Mouse (Mus musculus) myocyte (in vitro differentiated cells): Measurements from ENCODE around the gene Cdk17. TPM values are rescaled to one million over a fixed set of nuclear protein-coding genes. Genes with fewer than 3 reads are reported as not detected.

Experiments
- H3K27me3 ChIP-seq: one replicate; pipeline ENCODE4 v1.6.1; 2011; ENCODE audit not compliant: control insufficient read depth, insufficient read depth, insufficient read length
- H3K36me3 ChIP-seq: one replicate; pipeline ENCODE4 v1.6.1; 2011; ENCODE audit not compliant: control insufficient read depth, insufficient read depth
- H3K4me2 ChIP-seq: one replicate; pipeline ENCODE4 v1.6.1; 2011; ENCODE audit warnings: low read depth, control low read depth
- H3K4me3 ChIP-seq: one replicate; pipeline ENCODE4 v1.5.1; 2011; ENCODE audit warnings: mild to moderate bottlenecking, control low read depth, moderate library complexity
- H3K79me2 ChIP-seq: one replicate; pipeline ENCODE4 v1.6.1; 2011; ENCODE audit not compliant: control insufficient read depth, insufficient read depth
- H3ac ChIP-seq: one replicate; pipeline ENCODE4 v1.6.1; 2011; ENCODE audit not compliant: control insufficient read depth, insufficient read length
- CEBPB ChIP-seq: IDR thresholded peaks from 2 replicates; pipeline ENCODE4 v1.6.1; 2011; ENCODE audit warnings: mild to moderate bottlenecking, moderate library complexity; ENCODE audit not compliant: poor library complexity, insufficient read depth, severe bottlenecking
- E2F4 ChIP-seq: IDR thresholded peaks from one replicate; pipeline ENCODE4 v1.6.1; 2011; ENCODE audit warnings: mild to moderate bottlenecking, control low read depth, moderate library complexity; ENCODE audit not compliant: insufficient read depth
- MAX ChIP-seq: IDR thresholded peaks from one replicate; pipeline ENCODE4 v1.6.1; 2011; ENCODE audit warnings: low read depth, mild to moderate bottlenecking, control low read depth
- MYOD1 ChIP-seq, 3 experiments: IDR thresholded peaks; one replicate each; pipeline ENCODE4 v1.6.1; 2011; ENCODE audit warnings: control low read depth in 2 of 3, low read depth in 2 of 3, mild to moderate bottlenecking in 2 of 3, moderate library complexity in 1 of 3; ENCODE audit not compliant: insufficient read length in 2 of 3, control insufficient read depth in 1 of 3
- MYOG ChIP-seq, 3 experiments: IDR thresholded peaks; one replicate each; pipeline ENCODE4 v1.6.1; 2011; ENCODE audit warnings: control low read depth in 2 of 3, low read depth in 2 of 3, mild to moderate bottlenecking in 2 of 3; ENCODE audit not compliant: insufficient read length in 2 of 3, control insufficient read depth in 1 of 3, insufficient read depth in 1 of 3
- POLR2A ChIP-seq: IDR thresholded peaks from one replicate; pipeline ENCODE4 v1.6.1; 2011; ENCODE audit warnings: low read depth, mild to moderate bottlenecking, control low read depth, moderate library complexity; ENCODE audit not compliant: insufficient read length
- POLR2AphosphoS2 ChIP-seq: IDR thresholded peaks from one replicate; pipeline ENCODE4 v1.6.1; 2011; ENCODE audit warnings: low read depth, control low read depth; ENCODE audit not compliant: insufficient read length
- REST ChIP-seq: IDR thresholded peaks from one replicate; pipeline ENCODE4 v1.6.1; 2011; ENCODE audit warnings: mild to moderate bottlenecking, control low read depth, moderate library complexity; ENCODE audit not compliant: insufficient read depth, insufficient read length
- SRF ChIP-seq: IDR thresholded peaks from one replicate; pipeline ENCODE4 v1.6.1; 2011; ENCODE audit warnings: low read depth; ENCODE audit not compliant: control insufficient read depth, insufficient read length
- TCF12 ChIP-seq: IDR thresholded peaks from one replicate; pipeline ENCODE4 v1.6.1; 2011; ENCODE audit warnings: mild to moderate bottlenecking, control low read depth; ENCODE audit not compliant: poor library complexity, insufficient read depth, severe bottlenecking
- TCF3 ChIP-seq: IDR thresholded peaks from one replicate; pipeline ENCODE4 v1.6.1; 2011; ENCODE audit warnings: low read depth, control low read depth; ENCODE audit not compliant: insufficient read length
- USF1 ChIP-seq: IDR thresholded peaks from one replicate; pipeline ENCODE4 v1.6.1; 2011; ENCODE audit warnings: low read depth, mild to moderate bottlenecking, control low read depth, moderate library complexity
- polyA plus RNA-seq: library from polyadenylated mRNA; unstranded; fragments of >200 nt; fragmentation: generic; extraction: Trizol; gene quantifications from one replicate; pipeline ENCODE4 v1.2.1, GENCODE M21; 2012; ENCODE audit warnings: missing spikeins

Cdk17 gene
- polyA plus RNA-seq, 1 experiment = 11.8 TPM

DNA sequence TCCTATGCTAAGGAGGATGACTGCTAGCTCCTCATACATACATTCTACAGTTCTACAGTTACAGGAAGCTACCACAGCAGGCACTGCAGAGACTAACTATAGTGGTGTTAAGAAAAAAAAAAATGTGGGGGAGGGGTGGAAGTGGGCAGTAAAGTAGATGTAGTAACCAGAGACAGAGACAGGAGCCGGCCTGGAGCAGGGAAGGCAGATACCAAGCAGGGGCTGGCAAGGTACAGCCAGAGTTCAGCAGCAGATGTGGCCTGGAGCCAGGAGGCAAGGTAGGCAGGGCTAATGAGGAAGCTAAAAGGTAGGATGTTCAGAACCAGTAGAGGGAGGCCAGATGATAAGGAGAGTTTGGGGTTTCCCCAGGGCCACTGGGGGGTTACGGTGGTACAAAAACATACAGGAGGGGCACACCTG is 113.6 kb downstream of the Cdk17 start:
- no peaks in the 10 kb centered on the region for H3K27me3 ChIP-seq
- H3ac ChIP-seq = no peak overlapping the region
- peak overlapping the region; percentile 26 for H3K4me2 ChIP-seq
- TF ChIP-seq USF1 (no peak), MYOD1 (IDR thresholded peaks at IDR 0.05; ENCODE audit: control insufficient read depth in 1 of 3, insufficient read length in 2 of 3, low read depth in 2 of 3) (no peak), POLR2AphosphoS2 (no peak), TCF12 (no peak), MYOG (IDR thresholded peaks at IDR 0.05; ENCODE audit: control insufficient read depth in 1 of 3, insufficient read depth in 1 of 3, insufficient read length in 2 of 3, low read depth in 2 of 3) (no peak), REST (no peak), CEBPB (no peak), TCF3 (no peak), SRF (no peak), E2F4 (no peak), POLR2A (no peak), MAX (no peak)
- H3K4me3 ChIP-seq = no peak overlapping the region
- no peaks in the 10 kb centered on the region for H3K36me3 ChIP-seq
- peaks cover 16% of the 10 kb centered on the region for H3K79me2 ChIP-seq

DNA sequence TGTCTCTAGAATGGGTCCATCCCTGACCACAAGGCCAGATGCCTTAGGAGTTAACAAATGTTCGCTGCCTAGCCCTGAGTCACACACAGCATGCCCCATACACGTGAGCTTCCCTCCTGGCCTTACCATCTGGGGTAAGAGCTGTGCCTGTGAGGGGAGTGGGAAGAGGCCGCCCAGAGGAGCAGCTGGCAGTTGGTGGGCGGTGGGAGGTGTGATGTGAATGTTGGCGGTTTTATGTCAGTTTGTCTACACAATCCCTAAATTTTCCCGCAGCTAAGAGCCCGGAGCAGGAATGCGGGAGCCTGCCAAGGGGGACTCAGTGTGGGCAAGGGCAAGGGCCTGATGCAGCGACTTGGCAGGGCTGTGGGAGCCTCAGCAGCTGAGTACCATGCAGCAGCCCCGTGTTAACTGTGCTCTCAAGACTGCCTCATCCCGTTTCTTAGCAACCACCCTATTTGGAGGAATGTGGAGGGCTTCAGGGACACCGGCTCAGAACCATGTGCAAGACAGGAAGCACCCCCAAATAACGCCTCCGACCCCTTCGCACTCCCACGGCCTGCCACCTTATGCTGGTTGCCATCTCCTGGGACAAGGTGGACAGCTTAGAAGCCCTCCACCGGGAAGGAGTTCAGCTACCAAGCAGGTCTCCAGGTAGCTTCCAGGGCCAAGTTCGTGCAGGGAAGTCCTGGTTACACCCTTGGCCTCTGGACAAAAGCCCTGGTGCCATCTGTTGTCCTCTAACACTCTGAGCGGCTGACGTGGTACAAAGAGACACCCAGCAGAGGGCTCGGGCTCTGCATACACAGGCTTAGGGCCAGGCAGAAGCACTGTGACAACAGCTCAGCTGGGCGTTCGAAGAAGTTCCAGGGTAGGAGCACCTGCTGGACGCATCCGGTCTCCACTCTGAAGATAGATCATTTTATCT is 114.8 kb downstream of the Cdk17 start:
- TF ChIP-seq MYOG (IDR thresholded peaks at IDR 0.05; ENCODE audit: control insufficient read depth in 1 of 3, insufficient read depth in 1 of 3, insufficient read length in 2 of 3, low read depth in 2 of 3) = peak in 2 of 3 experiments; percentile 81 to 95
- TF ChIP-seq MYOD1 (IDR thresholded peaks at IDR 0.05; ENCODE audit: control insufficient read depth in 1 of 3, insufficient read length in 2 of 3, low read depth in 2 of 3) = peak in 2 of 3 experiments; percentile 71 to 86
- TF ChIP-seq REST = no peak
- peak; percentile 50 for TF ChIP-seq TCF12
- TF ChIP-seq SRF = peak; percentile 33
- peak; percentile 6 for TF ChIP-seq MAX
- TF ChIP-seq TCF3 = no peak
- Histone ChIP-seq H3K4me2 (no peak overlapping the region), H3K79me2 (peaks cover 7% of the 10 kb centered on the region), H3K27me3 (no peaks in the 10 kb centered on the region), H3K36me3 (no peaks in the 10 kb centered on the region), H3ac (no peak overlapping the region), H3K4me3 (no peak overlapping the region)

GRCm38 (mm10) chr10:93276349-93276763 is 115.7 kb downstream of the Cdk17 start:
- no peak overlapping the region for H3ac ChIP-seq
- TF ChIP-seq TCF12 (no peak), MYOG (IDR thresholded peaks at IDR 0.05; ENCODE audit: control insufficient read depth in 1 of 3, insufficient read depth in 1 of 3, insufficient read length in 2 of 3, low read depth in 2 of 3) (peak in 1 of 3 experiments; percentile 30)
- no peak overlapping the region for H3K4me2 ChIP-seq
- peaks cover 7% of the 10 kb centered on the region for H3K79me2 ChIP-seq
- no peaks in the 10 kb centered on the region for H3K27me3 ChIP-seq
- no peak overlapping the region for H3K4me3 ChIP-seq
- H3K36me3 ChIP-seq = peaks cover under 1% of the 10 kb centered on the region

DNA sequence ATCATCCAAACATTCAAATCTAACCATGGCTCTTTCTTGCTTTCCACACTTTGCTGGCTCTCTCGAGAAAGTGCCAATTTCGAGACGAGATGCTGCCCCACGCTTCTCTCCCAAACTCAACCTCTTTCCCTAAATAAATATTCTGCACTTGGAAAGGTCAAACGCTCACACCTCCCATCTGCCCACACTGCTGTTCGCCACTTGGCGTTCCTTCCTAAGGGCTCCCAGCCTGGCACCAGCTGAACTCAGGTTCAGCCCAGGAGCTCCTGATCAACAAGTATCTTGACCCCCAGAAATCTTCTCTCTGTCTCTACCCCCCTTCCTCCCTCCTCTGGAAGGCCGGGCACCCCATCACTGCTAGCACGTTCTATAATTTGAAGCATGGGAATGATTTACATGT is 116.2 kb downstream of the Cdk17 start:
- Histone ChIP-seq H3K4me3 (no peak overlapping the region), H3K4me2 (no peak overlapping the region), H3K27me3 (no peaks in the 10 kb centered on the region), H3K79me2 (peaks cover 7% of the 10 kb centered on the region), H3ac (no peak overlapping the region), H3K36me3 (peaks cover 6% of the 10 kb centered on the region)
- TF ChIP-seq REST (no peak), POLR2A (no peak), CEBPB (no peak), MYOD1 (IDR thresholded peaks at IDR 0.05; ENCODE audit: control insufficient read depth in 1 of 3, insufficient read length in 2 of 3, low read depth in 2 of 3) (no peak), TCF3 (no peak), MYOG (IDR thresholded peaks at IDR 0.05; ENCODE audit: control insufficient read depth in 1 of 3, insufficient read depth in 1 of 3, insufficient read length in 2 of 3, low read depth in 2 of 3) (no peak), USF1 (no peak), TCF12 (no peak), SRF (no peak), POLR2AphosphoS2 (no peak), E2F4 (no peak), MAX (no peak)

DNA sequence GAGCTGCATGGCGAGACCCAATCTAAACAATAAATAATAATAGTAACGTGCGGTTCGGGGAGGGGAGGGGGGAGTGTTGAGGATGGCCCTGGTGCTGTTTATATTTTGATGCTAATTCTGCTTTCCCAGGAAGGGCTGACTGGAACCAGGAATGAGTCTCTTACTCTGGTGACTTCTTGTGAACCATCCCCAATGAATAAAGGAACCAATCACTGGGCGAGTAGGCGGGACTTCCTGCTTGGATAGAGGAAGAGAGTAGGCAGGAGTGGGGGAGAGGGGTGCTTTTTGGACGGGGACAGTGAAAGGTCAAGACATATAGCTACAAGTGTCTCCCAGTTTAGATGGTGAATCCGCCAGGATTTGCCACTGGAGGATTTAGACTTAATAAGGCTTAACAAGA is 117.7 kb downstream of the Cdk17 start:
- H3K27me3 ChIP-seq = no peaks in the 10 kb centered on the region
- TF ChIP-seq MYOD1 (IDR thresholded peaks at IDR 0.05; ENCODE audit: control insufficient read depth in 1 of 3, insufficient read length in 2 of 3, low read depth in 2 of 3) = no peak
- TF ChIP-seq CEBPB = no peak
- TF ChIP-seq REST = no peak
- TF ChIP-seq USF1 = no peak
- no peak for TF ChIP-seq MYOG (IDR thresholded peaks at IDR 0.05; ENCODE audit: control insufficient read depth in 1 of 3, insufficient read depth in 1 of 3, insufficient read length in 2 of 3, low read depth in 2 of 3)
- H3K4me2 ChIP-seq = no peak overlapping the region
- H3K4me3 ChIP-seq = no peak overlapping the region
- H3K36me3 ChIP-seq = peaks cover 9% of the 10 kb centered on the region
- peaks cover 7% of the 10 kb centered on the region for H3K79me2 ChIP-seq
- H3ac ChIP-seq = no peak overlapping the region
